Mouse (Mus musculus) lung, adult 18-20 months (tissue): ENCODE results near the gene Hipk4.
"Not testable (repeated sequence)": the region's sequence is repeated elsewhere in the genome, so short reads cannot be mapped to it uniquely, and the experiment has no call there.

Experiments used
- DNase-seq, 2 experiments: peaks; one replicate each; pipeline ENCODE4 v3.0.0; 2022; ENCODE audit warnings: mixed read lengths in 2 of 2

Gene Hipk4

DNA sequence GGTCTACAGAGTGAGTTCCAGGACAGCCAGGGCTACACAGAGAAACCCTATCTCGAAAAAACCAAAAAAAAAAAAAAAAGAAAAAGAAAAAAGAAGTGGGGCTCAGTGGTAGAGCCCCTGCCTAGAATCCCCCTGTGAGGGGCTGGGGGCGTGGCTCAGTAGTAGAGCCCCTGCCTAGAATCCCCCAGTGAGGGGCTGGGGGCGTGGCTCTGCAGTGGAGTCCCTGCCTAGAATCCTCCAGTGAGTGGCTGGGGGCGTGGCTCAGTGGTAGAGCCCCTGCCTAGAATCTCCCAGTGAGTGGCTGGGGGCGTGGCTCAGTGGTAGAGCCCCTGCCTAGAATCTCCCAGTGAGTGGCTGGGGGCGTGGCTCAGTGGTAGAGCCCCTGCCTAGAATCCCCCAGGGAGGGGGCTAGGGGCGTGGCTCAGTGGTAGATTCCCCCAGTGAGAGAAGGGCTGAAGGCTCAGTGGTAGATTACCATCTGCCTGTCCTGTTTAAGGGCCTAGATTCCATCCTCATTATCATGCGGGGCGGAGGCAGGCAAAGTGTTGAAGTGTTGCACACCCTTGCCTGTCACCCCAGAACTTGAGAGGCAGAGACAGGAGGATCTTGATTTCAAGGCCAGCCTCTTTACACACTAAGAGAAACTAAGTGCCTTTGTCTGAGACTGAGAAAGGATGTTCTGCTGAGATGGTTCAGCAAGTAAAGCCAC, 28.3 kb upstream of the Hipk4 start:
- not testable (repeated sequence) for DNase-seq

DNA sequence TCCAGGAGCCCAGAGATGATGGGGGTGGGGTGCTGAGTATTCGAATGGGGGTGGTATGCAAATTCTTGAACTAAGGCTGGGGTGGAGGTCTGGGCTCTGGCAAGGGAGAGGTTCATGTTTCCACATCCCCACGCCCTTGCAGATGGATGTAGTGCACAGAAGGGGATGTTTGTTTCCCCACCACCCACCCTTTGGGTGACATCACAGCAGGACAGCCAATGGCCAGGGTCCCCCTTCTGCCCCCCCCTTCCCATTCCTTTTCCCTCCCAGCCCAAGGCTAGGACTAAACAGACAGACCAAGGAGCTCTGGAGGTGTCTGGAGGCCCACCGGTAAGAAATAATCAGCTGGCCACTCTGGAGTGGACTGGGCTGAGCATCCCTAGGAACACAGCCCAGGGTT, 24.0 kb upstream of the Hipk4 start, which contains the start of gene Prx:
Gene Prx (plus strand): TSS at position 289 of the 400 bp plus-strand sequence.
- peak in 1 of 2 experiments; percentile 19 for DNase-seq

DNA sequence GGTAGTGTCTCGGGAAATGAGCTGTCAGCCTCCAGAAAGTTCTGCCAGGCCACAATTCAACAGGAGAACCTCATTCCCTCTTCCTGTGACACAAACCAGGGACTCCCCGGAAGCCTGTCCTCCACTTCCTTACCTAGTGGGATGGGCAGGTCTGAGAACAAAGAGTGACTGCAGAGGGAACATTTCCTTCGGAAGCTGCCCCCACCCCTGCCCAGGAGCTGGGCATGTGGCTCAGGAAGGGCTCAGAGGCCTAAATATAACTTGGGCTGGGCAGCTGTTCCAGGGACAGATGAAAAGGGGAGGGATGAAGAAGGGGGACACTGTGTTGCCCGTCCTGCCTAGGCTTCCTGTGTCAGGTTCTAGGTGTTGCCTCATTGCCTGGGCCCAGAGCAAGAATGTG, 21.4 kb upstream of the Hipk4 start:
- peak; percentile 62 to 78 for DNase-seq

DNA sequence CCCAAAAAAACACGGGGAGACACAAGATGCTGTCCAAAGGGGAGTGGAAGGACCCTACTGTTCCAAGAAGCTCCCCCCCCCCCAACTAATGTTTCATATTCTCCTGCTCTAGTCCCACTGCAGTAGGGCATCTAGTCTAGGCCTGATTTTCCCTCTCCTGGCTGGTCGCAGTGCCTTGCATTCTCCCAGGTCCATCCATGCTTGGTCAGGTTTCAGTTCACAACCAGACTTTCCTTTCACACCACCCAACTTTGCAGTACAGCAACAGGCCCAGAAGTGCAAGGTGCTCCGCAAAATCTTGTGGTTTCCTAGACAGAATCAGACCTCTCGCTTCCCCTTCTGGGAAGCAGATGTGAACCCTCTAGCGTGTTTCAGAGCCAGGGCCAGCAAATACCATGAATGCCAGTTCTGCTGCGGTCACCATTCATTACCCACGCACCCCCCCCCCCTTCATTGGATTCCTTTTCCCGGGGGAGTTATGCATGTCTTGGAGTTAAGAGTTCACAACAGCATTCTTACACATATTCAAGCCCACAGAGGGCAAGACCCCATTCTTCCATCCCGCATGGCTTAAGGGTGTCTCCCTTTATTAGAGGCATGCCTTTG, 16.2 kb upstream of the Hipk4 start:
- peak in 1 of 2 experiments; percentile 12 for DNase-seq

DNA sequence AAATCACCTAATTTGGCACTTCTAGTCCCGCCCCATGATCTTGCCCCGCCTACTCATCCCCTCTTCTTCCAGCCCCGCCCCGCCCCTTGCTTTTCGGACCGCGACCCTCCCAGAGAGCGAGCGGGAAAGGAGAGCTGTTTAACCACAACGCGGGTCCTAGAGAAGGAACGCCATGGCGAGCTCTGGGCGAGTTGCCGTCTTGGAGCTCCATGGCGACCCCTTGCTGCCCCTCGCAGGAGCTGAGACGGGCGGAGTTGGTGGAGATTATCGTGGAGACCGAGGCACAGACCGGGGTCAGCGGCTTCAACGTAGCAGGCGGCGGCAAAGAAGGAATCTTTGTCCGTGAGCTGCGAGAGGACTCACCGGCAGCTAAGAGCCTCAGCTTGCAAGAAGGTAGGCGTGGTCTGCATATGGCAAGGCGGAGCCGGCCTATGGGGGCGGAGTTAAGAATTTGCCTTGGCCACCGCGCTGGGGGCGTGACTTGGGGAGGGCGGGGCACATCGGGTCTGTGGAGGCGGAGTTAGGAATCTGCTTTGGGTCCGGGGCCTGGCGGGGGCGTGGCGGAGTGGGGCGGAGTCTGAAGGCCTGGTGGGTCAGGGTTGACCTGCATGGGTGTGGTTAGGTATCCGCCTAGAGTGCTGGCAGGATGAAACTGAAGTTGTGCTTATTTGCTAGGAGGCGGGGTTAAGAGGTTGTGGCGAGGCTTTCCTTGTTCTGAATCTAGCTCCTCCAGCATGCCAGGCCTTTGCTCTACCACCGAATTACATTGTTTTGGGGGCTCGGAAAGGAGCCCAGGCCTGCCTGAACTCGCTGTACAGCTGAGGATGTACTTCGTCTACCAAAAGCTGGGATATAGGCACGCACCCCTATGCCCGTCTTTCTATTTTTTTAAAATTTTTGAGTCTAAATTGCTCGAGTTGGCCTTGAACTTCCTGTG, 15.1 kb upstream of the Hipk4 start:
- DNase-seq = peak; percentile 99

DNA sequence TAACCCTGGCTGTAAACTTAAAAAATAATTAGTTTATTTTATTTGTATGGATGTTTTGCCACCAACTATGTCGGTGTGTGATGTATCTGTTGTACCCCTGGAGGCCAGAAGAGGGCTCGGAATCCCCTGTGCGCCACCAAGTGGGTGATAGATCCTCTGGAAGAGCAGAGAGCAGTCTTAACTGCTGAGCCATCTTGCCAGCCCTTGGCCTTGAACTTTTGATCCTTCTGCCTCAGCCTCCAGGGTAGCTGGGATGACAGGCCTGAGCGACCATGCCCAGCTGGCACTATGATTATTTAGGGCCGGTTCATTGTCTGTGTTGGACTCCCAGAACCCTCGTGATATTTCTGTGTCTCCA, 14.4 kb upstream of the Hipk4 start:
- DNase-seq = peak; percentile 75

DNA sequence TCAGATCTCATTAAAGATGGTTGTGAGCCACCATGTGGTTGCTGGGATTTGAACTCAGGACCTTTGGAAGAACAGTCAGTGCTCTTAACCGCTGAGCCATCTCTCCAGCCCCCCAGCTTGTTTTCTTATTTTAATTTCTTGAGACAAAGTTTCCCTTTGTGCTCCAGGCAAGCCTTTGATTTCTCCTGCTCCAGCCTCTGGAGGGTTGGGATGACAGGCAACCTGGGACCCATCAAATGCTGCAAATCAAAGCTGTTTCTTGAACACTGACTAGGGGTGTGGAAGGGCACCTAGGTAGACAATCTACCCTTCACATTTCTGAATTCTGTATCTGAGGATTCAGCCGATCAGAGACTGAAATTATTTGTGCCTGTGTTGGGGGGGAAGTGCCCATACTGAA, 12.3 kb upstream of the Hipk4 start:
- DNase-seq = no peak

DNA sequence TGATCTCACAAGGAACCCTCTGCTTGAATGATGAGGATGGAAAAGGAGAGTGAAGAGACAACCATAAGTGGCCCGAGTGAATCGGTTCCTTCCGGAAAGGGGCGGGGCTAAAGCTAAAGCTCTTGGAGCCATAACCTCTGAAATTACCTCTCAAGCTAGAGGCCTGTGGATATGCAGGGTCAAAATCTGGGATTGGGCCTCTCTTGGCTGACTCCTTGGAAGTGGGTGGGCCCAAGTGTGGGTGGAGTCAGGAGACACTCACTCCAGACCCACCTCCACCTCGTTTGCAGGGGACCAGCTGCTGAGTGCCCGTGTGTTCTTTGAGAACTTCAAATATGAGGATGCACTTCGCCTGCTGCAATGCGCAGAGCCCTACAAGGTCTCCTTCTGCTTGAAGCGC, 8.1 kb upstream of the Hipk4 start:
- no peak for DNase-seq

DNA sequence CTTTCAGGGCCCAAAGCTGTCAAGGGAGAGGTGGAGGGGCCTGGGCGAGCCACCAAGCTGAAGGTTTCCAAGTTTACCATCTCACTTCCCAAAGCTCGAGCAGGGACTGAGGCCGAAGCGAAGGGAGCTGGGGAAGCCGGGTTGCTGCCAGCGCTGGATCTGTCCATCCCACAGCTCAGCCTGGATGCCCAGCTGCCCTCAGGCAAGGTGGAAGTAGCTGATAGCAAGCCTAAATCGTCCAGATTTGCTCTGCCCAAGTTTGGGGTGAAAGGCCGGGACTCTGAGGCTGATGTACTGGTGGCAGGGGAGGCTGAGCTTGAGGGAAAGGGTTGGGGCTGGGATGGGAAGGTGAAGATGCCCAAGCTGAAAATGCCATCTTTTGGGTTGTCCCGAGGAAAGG, 4.8 kb upstream of the Hipk4 start:
- no peak for DNase-seq

DNA sequence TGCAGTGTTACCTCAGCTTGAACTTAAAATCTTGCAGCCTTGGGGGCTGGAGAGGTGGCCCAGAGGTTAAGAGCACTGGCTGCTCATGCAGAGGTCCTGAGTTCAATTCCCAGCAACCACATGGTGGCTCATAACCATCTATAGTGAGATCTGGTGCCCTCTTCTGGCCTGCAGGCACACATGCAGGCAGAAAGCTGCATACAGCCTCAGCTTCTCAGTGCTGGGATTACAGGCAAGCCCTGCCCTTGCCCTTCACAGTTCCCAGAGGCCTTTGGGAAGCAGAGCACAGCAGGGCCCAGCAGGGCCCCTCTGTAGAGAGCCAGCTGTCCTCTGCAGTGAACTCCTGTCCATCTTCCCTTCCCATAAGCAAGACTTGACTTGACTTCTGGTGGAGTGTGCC, 3.0 kb upstream of the Hipk4 start:
- DNase-seq = no peak

DNA sequence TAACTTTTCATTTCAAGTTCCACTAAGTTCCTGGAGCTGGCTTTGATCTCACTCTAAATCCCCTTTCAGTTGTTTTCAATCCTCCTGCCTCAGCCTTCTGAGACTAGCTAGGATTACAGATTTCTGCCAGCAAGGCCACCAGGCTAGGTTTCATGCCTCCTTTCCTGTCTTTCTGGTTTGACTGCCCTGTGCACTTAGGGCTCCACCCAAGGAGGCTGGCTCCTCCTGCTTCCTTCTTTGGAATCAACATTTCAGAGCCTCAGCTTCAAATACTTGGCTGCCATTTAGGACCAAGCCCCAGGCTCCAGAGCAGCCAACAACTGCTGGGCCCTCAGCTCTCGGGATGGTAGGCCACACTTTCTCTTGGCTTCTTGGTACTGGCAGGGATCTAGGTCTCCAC, 2.5 kb upstream of the Hipk4 start:
- peak; percentile 54 to 67 for DNase-seq

DNA sequence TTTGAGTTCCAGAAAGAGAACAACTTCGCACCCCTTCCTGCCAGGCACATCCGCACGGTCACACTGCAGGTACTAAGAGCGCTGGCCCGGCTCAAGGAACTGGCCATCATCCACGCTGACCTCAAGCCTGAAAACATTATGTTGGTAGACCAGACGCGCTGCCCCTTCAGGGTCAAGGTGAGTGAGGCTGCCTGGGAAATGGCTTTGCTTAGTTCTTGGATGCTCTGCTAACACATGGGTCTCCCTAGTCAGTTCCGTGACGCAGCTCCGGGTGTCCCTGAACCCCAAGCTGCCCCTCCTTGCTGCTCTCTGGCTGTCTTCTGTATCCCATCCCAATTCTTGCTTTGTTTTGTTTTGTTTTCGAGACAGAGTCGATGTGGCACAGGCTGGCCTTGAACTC, 738 bp downstream of the Hipk4 start:
- no peak for DNase-seq

DNA sequence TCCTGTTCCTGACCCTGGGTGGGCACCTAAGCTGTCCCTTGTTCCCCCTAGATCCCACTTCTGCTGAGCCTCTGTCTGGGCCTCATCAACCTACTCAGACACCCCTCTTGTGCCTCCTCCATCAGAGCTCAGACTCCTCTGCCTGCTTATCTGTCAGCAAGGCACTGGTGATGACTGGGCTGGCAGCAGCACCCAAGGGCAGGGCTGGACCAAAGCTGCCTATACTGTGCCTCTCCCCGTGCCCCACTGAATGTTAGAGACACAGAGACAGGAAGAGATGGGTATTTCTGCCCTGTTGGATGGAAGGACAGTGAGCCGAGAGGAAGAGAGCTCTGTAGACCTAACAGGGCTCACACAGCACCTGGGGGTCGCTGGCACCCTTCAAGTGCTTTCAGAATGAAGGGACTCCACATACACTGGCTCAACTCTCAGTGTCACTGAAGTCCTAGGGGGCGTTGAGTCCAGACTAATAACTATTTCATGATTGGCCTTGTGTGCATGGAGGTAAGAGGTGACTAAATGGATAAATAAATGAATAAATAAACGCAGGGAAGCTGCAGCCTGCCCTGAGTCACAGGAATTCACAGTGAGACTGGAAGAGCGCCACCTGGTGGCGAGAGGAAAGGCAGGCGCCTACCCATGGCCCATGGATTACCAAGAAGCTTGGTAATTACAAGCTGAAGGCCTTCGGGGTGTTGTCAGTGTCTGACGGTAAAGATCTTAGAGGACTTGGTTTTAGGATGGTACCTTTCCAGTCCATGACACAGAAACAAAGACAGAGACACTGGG, 3.2 kb downstream of the Hipk4 start:
- peak; percentile 63 to 74 for DNase-seq

DNA sequence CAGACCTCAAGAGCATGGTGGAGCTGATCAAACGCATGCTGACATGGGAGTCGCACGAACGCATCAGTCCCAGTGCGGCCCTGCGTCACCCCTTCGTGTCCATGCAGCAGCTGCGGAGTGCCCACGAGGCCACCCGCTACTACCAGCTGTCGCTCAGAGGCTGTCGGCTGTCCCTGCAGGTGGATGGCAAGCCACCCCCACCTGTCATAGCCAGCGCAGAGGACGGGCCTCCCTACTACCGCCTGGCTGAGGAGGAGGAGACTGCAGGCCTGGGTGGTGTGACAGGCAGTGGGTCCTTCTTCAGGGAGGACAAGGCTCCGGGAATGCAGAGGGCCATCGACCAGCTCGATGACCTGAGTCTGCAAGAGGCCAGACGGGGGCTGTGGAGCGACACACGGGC, 6.0 kb downstream of the Hipk4 start:
- DNase-seq = no peak

DNA sequence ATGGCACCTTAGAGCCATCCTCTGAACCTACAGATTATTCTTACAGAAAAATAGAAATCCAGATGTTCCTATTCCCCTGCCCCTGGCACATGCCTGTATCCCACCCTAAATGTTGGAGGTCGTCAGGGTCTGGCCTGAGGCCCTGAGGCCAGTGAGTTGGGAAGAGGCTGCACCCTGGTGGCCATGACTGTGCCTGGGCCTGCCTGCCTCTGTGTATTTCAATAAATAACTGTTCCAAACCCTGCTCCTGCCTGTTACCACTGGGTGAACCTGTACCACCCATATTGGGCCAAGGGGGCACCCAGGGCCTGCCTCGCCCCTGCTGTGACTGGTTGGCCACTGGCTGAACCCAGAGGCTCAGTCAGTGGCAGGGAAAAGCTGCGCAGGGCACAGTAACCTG, 7.9 kb downstream of the Hipk4 start:
- no peak for DNase-seq

DNA sequence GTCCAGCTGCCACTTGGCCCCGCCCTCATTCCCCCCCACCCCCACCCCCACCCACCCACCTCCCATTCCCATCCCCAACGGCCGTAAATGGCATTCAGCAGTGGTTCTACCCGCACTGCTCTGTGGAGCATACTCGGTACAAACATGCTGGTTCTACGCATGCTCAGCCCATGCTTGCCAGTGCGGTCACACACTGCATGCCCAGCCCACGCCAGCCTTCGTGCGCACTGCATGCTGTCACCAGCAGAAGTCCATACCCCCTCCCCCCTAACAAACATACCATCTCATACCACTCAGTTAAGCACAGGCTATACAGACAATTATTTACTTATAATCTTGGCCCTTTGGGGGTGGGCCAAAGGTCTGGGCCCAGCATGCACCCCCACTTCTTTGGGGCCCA, 8.6 kb downstream of the Hipk4 start:
- no peak for DNase-seq

DNA sequence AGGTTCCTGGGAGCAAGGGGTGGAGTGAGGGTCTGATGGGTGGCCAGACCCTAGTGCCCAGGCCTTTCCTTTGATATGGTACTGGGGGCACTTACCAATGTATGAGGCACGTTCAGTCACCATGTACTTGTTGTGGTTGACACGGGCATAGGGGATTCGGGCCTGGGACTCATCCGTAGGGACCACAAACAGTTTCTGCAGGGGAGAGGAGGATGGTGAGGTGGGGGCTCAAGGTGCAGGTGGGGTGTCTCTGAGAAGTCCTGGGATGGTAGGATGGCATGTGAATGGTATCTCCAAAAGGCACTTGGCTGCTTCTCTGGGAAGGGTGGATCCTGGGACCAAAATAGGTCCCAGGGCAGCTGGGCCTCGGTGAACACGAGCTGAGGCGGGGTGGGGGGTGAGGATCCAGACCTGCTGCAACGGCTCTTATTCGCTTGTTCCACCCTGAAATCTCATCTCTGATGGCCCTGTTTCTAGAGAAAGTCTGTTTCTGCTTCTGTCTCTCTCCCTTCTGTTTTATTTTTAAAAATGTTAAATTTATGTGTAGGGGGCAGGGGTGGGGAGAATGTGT, 9.5 kb downstream of the Hipk4 start:
- no peak for DNase-seq

DNA sequence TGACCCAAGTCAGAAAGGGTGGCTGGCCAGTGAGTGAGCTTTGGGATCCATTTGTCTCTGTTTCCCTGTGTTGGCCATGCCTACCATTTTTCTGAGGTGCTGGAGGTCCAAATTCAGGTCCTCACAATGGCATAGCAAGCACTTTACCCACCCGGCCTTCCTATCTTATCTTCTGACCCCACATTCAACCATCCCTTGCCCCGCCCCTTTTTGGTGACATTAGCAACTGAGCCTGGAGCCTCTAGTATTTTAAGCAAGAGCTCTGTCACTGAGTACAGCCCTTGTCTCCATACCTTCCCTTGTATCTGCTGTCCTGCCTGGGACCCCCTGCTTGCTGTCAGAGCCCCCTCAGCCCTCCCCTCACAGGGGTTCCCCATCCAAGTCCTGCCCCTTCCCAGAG, 12.3 kb downstream of the Hipk4 start:
- no peak for DNase-seq

DNA sequence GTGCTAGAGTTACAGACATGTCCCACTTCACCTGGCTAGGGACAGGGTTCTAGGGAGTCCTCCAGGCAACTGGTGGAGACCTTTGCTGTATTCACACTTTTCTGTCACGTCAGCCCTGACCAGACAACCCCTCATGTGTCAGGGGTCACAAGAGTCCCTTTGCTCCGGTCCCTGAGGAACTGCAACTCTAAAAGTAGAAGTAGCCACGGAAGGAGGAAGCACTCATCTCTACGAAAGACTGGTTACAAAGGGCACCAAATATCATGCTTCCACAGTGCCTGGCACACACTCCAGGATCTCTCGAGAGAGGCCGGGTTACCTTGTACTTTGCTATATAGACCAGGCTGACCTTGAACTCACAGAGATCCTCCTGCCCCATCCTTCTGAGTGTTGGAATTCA, 13.6 kb downstream of the Hipk4 start:
- peak in 1 of 2 experiments; percentile 12 for DNase-seq

DNA sequence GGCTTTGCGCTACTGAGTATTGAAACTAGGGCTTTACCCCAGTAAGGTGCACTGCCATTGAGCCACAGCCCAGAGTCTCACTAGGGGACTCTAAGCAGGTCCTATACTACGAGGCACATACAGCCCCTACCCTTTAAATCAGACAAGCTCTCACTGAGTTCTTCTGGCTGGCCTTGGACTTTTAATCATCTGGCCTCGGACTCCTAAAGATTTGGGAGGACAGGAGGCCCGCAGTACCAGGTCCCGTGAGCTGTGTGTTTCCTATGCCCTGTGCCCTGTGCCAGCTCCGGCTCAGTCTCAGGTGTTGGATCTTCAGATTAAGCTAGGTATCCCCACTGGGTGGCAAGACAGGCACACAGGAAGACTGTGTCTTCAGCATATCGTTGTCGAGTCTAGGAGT, 14.9 kb downstream of the Hipk4 start:
- no peak for DNase-seq

DNA sequence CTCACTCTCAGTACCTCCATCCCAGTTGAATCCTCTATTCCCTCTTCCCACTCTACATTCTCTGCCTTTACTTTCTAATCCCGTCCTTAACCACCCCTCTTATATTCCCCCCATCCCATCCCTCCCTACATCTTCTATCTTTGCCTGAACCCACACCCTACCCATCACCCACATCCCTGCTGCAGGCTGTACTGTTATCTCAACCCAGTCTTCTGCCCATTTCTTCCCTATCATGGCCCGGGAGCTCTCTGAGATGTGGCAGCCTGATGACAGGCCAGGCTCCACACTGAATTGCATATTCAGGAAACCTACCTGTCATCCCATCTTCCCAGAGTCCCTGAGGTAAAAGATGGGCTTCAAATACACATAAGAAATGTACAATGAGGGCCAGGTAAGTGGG, 15.7 kb downstream of the Hipk4 start:
- DNase-seq = no peak

DNA sequence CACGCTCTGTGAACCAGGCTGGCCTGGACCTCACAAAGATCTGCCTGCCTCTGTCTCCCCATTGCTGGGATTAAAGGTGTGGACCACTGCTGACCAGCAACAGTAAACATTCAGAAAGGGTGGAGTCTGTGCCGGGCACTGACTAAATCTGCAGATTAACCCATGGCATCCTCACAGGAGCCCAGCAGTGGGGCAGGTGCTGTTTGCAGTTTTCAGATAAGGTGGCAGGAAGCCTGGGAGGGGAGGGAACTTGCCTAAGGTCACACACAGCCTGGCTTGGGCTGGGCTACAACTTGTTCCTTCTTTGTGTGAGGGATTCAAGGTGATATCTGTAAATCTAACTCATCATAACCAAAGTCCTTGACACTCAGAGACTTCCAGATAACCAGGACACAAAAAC, 17.5 kb downstream of the Hipk4 start:
- no peak for DNase-seq

DNA sequence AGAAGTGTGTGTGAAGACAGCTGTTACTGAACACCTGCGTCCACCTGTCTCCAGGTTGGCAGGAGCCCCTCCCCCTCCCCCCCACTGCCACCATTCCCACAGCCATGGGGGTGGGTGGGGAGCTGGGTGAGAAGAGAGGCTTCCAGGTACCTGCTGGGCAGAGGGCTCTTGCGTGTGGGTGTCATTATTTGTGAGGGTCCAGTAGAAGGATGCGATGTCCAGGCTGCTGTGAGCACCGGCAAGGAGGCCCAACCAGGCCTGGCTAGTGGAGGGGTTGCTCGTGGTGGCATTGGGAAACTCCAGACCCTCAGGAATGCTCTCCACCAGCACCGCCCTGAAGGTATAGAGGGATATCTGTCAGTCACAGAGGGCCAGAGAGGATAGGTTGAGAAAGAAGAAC, 17.9 kb downstream of the Hipk4 start:
- no peak for DNase-seq
